Mouse (Mus musculus): ENCODE results near the gene Slc5a4b. TPM values are rescaled to one million over a fixed set of nuclear protein-coding genes. Genes with fewer than 3 reads are reported as not detected.
A peak's percentile ranks its signal among the peaks of the same experiment; 100 is the strongest.

The Slc5a4b gene
- polyA plus RNA-seq, 1 experiment from 2014 or later, result not detected

DNA sequence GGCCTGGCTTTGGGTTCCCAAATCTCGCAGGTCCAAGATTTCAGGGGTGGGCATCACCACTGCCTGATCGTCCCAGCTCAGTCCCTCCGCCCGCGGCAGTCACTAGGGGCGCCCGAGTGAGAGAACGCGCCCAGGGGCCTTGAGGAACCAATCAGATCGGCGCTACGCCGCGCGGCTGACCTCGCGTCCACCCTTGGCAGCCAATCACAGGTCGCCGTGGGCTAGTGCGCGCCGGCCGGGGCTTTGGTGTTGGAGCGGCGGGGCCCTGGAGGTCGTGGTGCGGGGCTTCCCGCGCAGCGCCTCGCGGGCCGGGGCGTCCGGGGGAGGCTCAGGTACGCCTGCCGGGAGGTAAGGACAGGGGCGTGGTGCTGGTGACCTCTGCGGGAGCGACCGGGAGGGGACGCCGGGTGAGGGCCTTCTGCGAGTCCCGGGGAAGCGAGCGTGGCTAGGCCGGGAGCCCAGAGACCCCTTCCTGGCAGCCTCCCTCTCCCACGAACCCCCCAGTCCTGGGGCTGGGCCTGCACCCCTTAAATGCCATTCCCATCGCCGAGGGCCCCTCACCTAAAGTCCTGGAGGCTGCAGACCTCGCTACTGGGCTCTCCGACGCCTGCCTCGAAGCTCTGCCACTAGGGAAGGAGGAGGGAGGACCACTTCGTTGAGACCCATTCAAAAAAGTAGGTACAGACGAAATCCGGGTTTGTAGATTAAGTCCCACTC, 78.2 kb downstream of the Slc5a4b start, which contains the start of gene Zfp280b:
Zfp280b (plus strand) TSS at position 249 of the 717 bp plus-strand sequence.
- WGBS, result under 1% methylated on average over 55 of the region's 58 CpGs
- Histone ChIP-seq H3K27ac (ENCODE audit: low read length) (peak within 1 kb of the TSS; percentile 74), H3K4me3 (ENCODE audit: low read length) (peak within 1 kb of the TSS; percentile 89), H3K27me3 (ENCODE audit: control insufficient read depth, insufficient read depth, low read length) (no peaks in the 10 kb centered on the region), H3K9ac (ENCODE audit: low read length) (peak within 1 kb of the TSS; percentile 94), H3K9me3 (replicated peaks; ENCODE audit: control insufficient read depth, low read length) (no peaks in the 10 kb centered on the region), H3K36me3 (ENCODE audit: control insufficient read depth, insufficient read depth) (peaks cover 3% of the 10 kb centered on the region; the same call in 1 of the 2 replicates), H3K4me2 (ENCODE audit: low read depth, low read length) (peak within 1 kb of the TSS; percentile 90), H3K4me1 (ENCODE audit: control insufficient read depth, insufficient read depth, low read length) (peaks cover 7% of the 10 kb centered on the region; the same call in 1 of the 2 replicates)
- peak; percentile 99 for ATAC-seq (replicated peaks; ENCODE audit: extremely low read depth, insufficient read depth, low FRiP score)

DNA sequence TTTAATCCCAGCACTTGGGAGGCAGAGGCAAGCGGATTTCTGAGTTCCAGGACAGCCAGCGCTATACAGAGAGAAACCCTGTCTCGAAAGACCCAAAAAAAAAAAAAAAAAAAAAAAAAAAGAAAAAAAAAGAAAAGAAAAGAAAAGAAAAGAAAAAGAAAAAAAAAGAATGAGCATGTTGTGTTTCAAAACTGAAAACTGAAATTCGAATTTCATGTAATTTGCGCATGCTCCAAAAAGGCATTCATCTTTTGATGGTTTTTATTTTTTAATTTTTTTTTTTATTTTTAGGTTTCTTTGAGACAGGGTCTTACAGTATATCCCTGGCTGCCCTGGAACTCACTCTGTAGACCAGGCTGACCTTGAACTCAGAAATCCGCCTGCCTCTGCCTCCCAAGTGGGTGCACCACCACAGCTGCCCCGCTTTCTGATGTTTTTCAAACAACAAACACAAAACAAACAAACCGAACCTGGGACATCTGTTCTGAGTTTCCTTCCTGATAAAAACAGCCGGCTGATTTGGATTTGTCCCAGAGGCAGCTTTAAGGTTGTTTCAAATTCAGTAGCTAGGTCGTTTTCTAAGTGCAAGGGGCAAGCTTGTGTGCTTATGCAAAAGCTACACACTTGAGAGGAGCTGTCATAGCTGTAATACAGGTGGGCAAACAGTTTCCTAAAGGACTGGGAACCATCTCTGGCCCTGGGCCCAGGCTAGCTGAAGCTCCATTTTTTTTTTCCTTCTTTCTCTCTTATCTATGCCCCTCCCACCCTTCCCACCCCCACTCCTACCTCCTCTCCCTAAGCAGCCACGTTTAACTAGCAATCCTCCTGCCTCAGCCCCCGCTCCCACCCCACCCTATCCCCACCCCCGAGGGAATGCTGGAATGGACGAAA, 79.0 kb downstream of the Slc5a4b start:
- Histone ChIP-seq H3K36me3 (ENCODE audit: control insufficient read depth, insufficient read depth) (peaks cover 3% of the 10 kb centered on the region; the same call in 1 of the 2 replicates), H3K4me3 (ENCODE audit: low read length) (peak overlapping the region; percentile 89), H3K9ac (ENCODE audit: low read length) (peak overlapping the region; percentile 45), H3K4me1 (ENCODE audit: control insufficient read depth, insufficient read depth, low read length) (peaks cover 7% of the 10 kb centered on the region; the same call in 1 of the 2 replicates), H3K27ac (ENCODE audit: low read length) (peak overlapping the region; percentile 51), H3K9me3 (replicated peaks; ENCODE audit: control insufficient read depth, low read length) (no peaks in the 10 kb centered on the region), H3K4me2 (ENCODE audit: low read depth, low read length) (peak overlapping the region; percentile 58), H3K27me3 (ENCODE audit: control insufficient read depth, insufficient read depth, low read length) (no peaks in the 10 kb centered on the region)
- 44% methylated on average over 14 of the region's 14 CpGs for whole genome bisulfite sequencing
- ATAC-seq (replicated peaks; ENCODE audit: extremely low read depth, insufficient read depth, low FRiP score), result peak; percentile 69

DNA sequence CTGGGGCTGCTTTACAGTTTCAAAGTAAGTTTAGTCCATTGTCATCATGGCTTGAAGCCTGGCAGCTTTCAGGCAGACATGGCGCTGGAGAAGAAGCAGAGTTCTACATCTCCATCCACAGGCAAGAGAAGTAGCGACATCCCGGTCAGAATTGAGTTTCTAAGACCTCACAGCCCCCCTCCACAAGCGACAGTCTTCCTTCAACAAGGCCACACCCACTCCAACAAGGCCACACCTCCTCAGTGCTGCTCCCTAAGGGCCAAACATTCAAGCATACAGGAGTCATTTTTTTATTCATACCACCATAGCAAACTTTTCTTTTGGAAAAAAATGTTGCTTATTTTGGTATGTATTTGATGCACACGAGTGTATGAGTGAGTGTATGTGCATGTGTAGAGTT, 80.3 kb downstream of the Slc5a4b start:
- no peak for ATAC-seq (replicated peaks; ENCODE audit: extremely low read depth, insufficient read depth, low FRiP score)
- H3K36me3 ChIP-seq (ENCODE audit: control insufficient read depth, insufficient read depth), result no peaks in the 10 kb centered on the region
- no peak overlapping the region for H3K9ac ChIP-seq (ENCODE audit: low read length)
- peaks cover 7% of the 10 kb centered on the region; the same call in 1 of the 2 replicates for H3K4me1 ChIP-seq (ENCODE audit: control insufficient read depth, insufficient read depth, low read length)
- H3K9me3 ChIP-seq (replicated peaks; ENCODE audit: control insufficient read depth, low read length), result no peaks in the 10 kb centered on the region
- WGBS, result 63% methylated on average over 5 of the region's 5 CpGs
- no peaks in the 10 kb centered on the region for H3K27me3 ChIP-seq (ENCODE audit: control insufficient read depth, insufficient read depth, low read length)
- H3K4me2 ChIP-seq (ENCODE audit: low read depth, low read length), result no peak overlapping the region
- no peak overlapping the region for H3K27ac ChIP-seq (ENCODE audit: low read length)
- no peak overlapping the region for H3K4me3 ChIP-seq (ENCODE audit: low read length)

DNA sequence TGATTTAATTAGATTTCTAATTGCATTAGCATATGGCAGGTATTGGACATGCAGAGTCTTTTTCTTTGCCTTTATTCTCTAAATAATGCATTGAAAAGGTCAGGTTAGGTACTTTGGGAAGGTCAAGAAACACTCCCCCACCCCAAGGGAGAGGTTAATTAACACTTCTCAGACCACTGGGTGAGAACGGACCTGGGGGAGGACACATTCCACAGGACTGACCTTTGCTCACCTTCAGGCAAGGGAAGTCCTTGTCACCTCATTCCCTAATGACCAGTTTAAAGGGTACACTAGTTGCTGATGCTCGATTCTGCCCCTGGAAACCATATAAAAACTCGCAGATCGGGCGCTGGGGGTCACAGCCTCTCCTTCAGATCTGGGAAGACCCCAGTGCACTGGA, 81.5 kb downstream of the Slc5a4b start:
- no peak overlapping the region for H3K4me3 ChIP-seq (ENCODE audit: low read length)
- no peak overlapping the region for H3K4me2 ChIP-seq (ENCODE audit: low read depth, low read length)
- peaks cover 7% of the 10 kb centered on the region; the same call in 1 of the 2 replicates for H3K4me1 ChIP-seq (ENCODE audit: control insufficient read depth, insufficient read depth, low read length)
- no peak overlapping the region for H3K9ac ChIP-seq (ENCODE audit: low read length)
- H3K36me3 ChIP-seq (ENCODE audit: control insufficient read depth, insufficient read depth), result no peaks in the 10 kb centered on the region
- WGBS, result 70% methylated on average over 5 of the region's 5 CpGs
- no peak for ATAC-seq (replicated peaks; ENCODE audit: extremely low read depth, insufficient read depth, low FRiP score)
- no peak overlapping the region for H3K27ac ChIP-seq (ENCODE audit: low read length)
- H3K27me3 ChIP-seq (ENCODE audit: control insufficient read depth, insufficient read depth, low read length), result no peaks in the 10 kb centered on the region
- peaks cover 2% of the 10 kb centered on the region; the same call in 1 of the 2 replicates for H3K9me3 ChIP-seq (replicated peaks; ENCODE audit: control insufficient read depth, low read length)

DNA sequence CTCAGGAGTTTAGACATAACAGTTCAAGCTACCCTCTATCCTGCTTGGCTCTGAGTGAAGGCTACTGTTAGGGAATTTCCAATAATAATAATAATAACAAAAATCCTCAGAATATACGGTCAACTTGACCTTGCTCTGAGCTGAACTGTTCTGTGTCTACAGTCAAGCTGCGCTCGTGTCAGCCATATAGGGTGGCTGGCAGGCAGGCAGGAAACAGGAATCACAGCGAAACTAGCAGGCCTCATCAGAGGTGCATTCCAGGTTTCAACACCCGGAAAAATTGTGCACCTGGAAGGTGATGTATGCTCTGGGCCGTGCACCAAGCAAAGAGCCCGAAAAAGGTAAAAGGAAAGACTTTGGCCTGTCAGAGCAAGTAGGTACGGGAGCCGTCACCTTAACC, 82.4 kb downstream of the Slc5a4b start:
- no peak for ATAC-seq (replicated peaks; ENCODE audit: extremely low read depth, insufficient read depth, low FRiP score)
- no peak overlapping the region for H3K27ac ChIP-seq (ENCODE audit: low read length)
- WGBS, result 60% methylated on average over 9 of the region's 9 CpGs

DNA sequence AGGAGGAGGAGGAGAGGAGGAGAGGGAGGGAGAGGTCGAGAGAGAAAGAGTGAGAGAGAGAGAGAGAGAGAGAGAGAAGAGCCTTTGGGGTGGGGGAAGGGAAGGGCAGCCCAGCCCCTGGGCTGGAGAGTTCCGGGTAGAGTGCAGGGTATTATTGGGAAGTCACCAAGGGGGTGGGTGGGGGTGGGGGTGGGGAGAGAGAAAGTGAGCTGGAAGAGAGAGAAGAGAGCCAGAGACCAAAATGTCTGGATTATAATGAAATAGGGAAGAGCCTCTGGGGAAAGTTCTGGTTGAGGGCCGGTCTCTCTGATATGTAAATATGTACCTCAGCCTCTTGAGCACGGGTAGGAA, 82.8 kb downstream of the Slc5a4b start:
- Histone ChIP-seq H3K36me3 (ENCODE audit: control insufficient read depth, insufficient read depth) (no peaks in the 10 kb centered on the region), H3K4me1 (ENCODE audit: control insufficient read depth, insufficient read depth, low read length) (peaks cover 2% of the 10 kb centered on the region; the same call in 1 of the 2 replicates), H3K27ac (ENCODE audit: low read length) (no peak overlapping the region), H3K27me3 (ENCODE audit: control insufficient read depth, insufficient read depth, low read length) (no peaks in the 10 kb centered on the region), H3K9ac (ENCODE audit: low read length) (no peak overlapping the region), H3K4me2 (ENCODE audit: low read depth, low read length) (no peak overlapping the region), H3K4me3 (ENCODE audit: low read length) (no peak overlapping the region), H3K9me3 (replicated peaks; ENCODE audit: control insufficient read depth, low read length) (peaks cover 2% of the 10 kb centered on the region; the same call in 1 of the 2 replicates)
- ATAC-seq (replicated peaks; ENCODE audit: extremely low read depth, insufficient read depth, low FRiP score), result no peak
- 15% methylated on average over 4 of the region's 4 CpGs for WGBS

More for the DNA sequence above, 82.4 kb downstream of the Slc5a4b start:
- H3K4me3 ChIP-seq (ENCODE audit: low read length), result no peak overlapping the region
- peaks cover 4% of the 10 kb centered on the region; the same call in 1 of the 2 replicates for H3K4me1 ChIP-seq (ENCODE audit: control insufficient read depth, insufficient read depth, low read length)
- H3K27me3 ChIP-seq (ENCODE audit: control insufficient read depth, insufficient read depth, low read length), result no peaks in the 10 kb centered on the region
- no peak overlapping the region for H3K4me2 ChIP-seq (ENCODE audit: low read depth, low read length)
- H3K9ac ChIP-seq (ENCODE audit: low read length), result no peak overlapping the region
- no peaks in the 10 kb centered on the region for H3K36me3 ChIP-seq (ENCODE audit: control insufficient read depth, insufficient read depth)
- peaks cover 2% of the 10 kb centered on the region; the same call in 1 of the 2 replicates for H3K9me3 ChIP-seq (replicated peaks; ENCODE audit: control insufficient read depth, low read length)

DNA sequence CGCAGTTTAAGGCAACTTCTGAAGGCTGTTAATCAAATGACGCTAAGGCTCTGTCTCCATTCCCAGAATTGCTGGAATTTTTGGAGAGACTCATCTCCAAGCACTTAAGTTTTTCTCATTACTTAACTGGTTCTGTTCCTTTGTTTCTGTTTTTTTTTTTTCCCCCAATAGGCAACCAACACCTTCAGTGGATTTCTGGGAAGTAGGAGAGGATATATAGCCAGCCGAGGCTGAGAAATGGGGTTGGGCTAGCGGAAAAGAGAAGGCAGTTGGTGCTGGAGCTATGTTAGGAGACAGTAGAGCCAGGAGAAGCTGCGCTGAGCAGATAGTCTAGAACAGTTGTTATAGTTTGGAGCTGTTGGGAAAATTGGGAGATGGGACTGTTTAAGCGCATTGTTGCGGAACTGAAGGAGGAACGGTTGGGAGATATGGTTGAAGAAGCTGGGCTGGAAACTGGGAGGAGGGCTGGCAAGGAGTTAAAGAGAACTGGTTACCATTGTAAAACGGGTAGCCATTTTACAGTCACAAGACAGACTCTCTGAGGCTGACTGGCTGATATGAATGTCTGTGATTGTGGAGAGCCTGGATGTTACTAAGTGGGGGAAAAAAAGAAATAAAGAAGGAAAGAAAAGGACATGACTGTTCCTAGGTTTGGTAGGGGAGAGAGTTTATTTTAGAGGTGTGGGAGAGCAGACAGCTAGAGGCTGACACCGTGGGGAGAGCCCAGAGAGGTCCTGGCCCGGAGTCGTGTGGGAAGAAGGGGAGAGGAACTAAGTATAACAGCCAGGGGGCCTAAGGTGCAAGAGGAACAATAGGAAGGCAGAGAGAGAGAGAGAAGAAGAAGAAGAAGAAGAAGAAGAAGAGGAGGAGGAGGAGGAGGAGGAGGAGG, 83.4 kb downstream of the Slc5a4b start:
- Histone ChIP-seq H3K27ac (ENCODE audit: low read length) (no peak overlapping the region), H3K4me2 (ENCODE audit: low read depth, low read length) (no peak overlapping the region), H3K4me1 (ENCODE audit: control insufficient read depth, insufficient read depth, low read length) (peaks cover 2% of the 10 kb centered on the region; the same call in 1 of the 2 replicates), H3K36me3 (ENCODE audit: control insufficient read depth, insufficient read depth) (no peaks in the 10 kb centered on the region), H3K9me3 (replicated peaks; ENCODE audit: control insufficient read depth, low read length) (peaks cover 2% of the 10 kb centered on the region; the same call in 1 of the 2 replicates), H3K9ac (ENCODE audit: low read length) (no peak overlapping the region), H3K4me3 (ENCODE audit: low read length) (no peak overlapping the region), H3K27me3 (ENCODE audit: control insufficient read depth, insufficient read depth, low read length) (no peaks in the 10 kb centered on the region)
- no peak for ATAC-seq (replicated peaks; ENCODE audit: extremely low read depth, insufficient read depth, low FRiP score)
- 53% methylated on average over 12 of the region's 12 CpGs for WGBS

DNA sequence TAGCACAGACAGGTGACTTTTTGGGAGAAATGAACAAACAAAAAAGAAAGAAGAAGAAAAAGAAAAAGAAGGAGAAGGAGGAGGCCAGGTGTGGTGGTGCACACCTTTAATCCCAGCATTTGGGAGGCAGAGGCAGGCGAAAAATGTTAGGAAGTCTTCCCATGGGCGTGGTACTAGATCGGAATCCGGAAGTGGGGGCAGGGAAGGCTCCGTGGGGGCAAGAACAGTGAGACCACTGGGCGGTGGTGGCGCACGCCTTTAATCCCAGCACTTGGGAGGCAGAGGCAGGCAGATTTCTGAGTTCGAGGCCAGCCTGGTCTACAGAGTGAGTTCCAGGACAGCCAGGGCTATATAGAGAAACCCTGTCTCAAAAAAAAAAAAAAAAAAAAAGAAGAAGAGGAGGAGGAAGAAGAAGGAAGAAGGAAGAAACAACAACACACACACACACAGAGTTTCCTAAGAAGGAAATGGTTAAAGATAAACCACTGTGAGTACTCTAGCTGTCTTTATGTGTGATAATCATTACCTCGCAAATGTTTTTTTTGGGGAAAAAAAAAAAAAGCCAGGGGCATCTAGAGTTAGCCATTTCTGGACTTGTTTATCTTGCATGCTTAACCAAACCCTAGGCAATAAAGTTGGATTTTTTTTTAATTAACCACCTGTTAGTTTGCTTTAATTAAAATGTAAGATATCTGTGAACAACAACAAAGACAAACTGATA, 85.1 kb downstream of the Slc5a4b start:
- no peak overlapping the region for H3K27ac ChIP-seq (ENCODE audit: low read length)
- no peak overlapping the region for H3K4me2 ChIP-seq (ENCODE audit: low read depth, low read length)
- H3K4me1 ChIP-seq (ENCODE audit: control insufficient read depth, insufficient read depth, low read length), result no peaks in the 10 kb centered on the region
- no peak overlapping the region for H3K4me3 ChIP-seq (ENCODE audit: low read length)
- WGBS, result 89% methylated on average over 10 of the region's 10 CpGs
- H3K36me3 ChIP-seq (ENCODE audit: control insufficient read depth, insufficient read depth), result no peaks in the 10 kb centered on the region
- H3K9me3 ChIP-seq (replicated peaks; ENCODE audit: control insufficient read depth, low read length), result peaks cover 2% of the 10 kb centered on the region; the same call in 1 of the 2 replicates
- no peak for ATAC-seq (replicated peaks; ENCODE audit: extremely low read depth, insufficient read depth, low FRiP score)
- H3K27me3 ChIP-seq (ENCODE audit: control insufficient read depth, insufficient read depth, low read length), result no peaks in the 10 kb centered on the region
- no peak overlapping the region for H3K9ac ChIP-seq (ENCODE audit: low read length)

Data from heart, embryonic 16.5 days (tissue).